Mouse (Mus musculus): ENCODE data around the gene Ctdsp2. TPM values are rescaled to one million over a fixed set of nuclear protein-coding genes. Genes with fewer than 3 reads are reported as not detected.

Gene Ctdsp2
- total RNA-seq, 2 experiments from 2014 or later, result 69.6 to 75.1 TPM

DNA sequence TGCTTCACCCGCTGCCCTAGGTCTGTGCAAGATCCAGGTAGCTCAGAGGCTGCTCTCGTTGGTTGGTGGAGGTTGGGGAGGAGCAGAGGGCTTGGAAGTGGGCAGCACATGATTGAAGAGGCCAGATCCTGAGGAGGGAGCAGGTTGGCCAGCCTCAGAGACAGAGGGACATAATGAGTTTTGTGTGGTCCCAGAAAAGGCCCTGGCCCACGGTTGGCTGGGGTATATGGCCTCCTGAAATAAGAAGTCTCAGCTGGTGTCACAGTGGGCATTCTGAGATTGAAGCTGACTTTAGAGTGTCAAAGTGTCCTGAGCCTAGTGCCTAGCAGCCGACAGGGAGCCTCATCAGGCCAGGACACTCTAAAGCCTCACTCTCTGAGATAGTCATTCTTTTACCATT is 6.6 kb downstream of the Ctdsp2 start:
- no peak for DNase-seq (ENCODE audit: low spot score in 2 of 2)
- intact Hi-C loops (cut with DNase I), result no loop called here

GRCm38 (mm10) chr10:126985579-126985978 is 7.1 kb downstream of the Ctdsp2 start:
- no peak for DNase-seq (ENCODE audit: low spot score in 2 of 2)
- intact Hi-C loops (cut with DNase I), result no loop called here

- intact Hi-C loops (cut with DNase I), result no loop called here
- DNase-seq (ENCODE audit: low spot score in 2 of 2), result peak; percentile 70 to 78
Observed at GRCm38 (mm10) chr10:126986541-126986961, 8.0 kb downstream of the Ctdsp2 start.

GRCm38 (mm10) chr10:126987183-126988118 is 8.9 kb downstream of the Ctdsp2 start:
- no peak for DNase-seq (ENCODE audit: low spot score in 2 of 2)
- intact Hi-C loops (cut with DNase I), result no loop called here

DNA sequence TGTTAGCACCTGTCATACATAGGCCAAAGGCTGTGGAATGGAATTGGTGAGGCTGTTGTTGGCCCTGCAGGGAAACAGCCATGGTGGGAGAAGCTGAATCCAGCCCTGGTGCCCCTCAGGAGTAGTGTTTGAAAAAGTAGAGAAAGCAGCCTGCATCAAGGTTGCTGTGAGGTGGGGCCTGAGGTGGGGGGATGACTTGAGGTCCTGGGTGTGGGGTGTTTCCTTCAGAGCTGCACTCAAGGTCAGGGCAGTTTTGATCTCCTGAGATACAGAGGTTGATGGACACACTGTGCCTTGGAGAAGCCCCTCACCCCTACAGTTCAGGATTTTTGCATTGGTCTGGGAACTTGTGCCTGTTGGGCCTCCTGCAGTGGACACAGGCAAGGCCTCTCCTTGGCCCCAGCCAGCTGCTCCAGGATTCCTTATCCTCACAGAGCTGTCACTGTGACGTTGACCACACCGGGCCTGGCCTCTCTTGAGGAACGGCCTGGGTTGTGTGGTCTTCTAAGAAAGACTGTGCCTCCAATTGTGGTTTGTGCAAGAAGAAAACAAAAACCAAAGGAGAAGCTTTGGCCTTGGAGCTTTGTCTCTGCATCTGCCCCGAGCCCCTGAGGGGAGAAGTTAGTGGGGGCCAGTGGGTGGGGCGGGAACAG is 10.1 kb downstream of the Ctdsp2 start:
- intact Hi-C loops (cut with DNase I), result no loop called here
- no peak for DNase-seq (ENCODE audit: low spot score in 2 of 2)

DNA sequence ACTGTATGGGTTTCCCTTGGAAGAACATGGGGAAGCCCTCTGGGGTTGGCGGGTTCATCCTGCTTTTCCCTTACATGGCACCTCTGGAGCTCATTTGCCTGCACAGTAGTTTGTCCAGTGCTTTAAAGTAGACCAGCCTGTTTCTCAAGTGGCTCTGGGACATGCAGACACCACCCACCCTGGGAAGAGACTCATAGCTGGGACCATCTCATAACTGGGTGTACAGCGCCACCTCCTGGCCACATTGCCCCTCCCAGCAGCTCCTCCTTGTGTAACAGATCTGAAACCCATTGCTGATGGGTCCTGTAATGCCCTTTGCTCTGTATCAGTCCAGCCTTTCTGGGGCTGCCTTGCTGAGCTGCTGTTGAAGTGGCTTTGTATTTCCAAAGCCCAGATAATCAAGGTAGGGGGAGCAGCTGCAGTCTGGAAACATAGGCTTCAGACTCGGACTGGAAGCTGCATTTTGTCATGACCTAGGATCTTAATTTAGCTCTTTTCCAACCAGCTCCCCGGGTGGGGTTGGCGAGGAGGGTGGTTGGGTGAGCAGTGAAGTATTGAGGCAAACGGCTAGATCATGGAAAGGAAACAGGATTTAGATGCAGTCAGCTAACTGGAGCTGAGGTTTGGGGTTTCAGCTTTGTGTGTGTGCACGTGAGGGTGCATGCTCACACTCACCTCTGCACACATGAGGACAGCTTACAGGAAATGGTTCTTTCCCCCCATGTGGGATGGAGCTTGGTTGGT is 12.0 kb downstream of the Ctdsp2 start:
- DNase-seq (ENCODE audit: low spot score in 2 of 2), result peak; percentile 87 to 92
- intact Hi-C loops (cut with DNase I), result loop anchor here (1.0 to 5.0 kb wide), 2 partner anchors 42 to 71 kb away; partner anchors contain the start of gene Tsfm

DNA sequence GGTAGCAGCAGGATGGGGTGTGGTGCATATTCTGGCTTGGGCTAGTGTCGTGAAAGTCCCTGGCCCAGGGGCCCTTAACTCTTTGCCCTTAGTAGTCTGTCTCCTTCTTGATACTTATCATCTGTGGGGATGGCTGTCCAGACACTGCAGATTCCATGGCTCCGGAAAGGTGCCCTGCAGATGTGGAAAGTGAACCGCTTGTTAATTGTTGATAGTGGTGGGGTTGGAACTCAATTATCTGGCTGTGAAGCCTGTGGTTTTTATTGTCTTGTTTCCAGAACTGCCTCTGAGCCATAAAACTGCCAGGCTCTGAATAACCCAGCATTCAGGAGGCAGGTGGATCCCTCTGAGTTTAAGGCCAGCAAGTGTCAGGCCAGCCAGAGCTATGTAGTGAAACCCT is 13.2 kb downstream of the Ctdsp2 start:
- no peak for DNase-seq (ENCODE audit: low spot score in 2 of 2)
- intact Hi-C loops (cut with DNase I), result loop anchor here (5.0 kb wide), 1 partner anchor 41 kb away; the partner anchor contains the start of gene Tsfm

- intact Hi-C loops (cut with DNase I), result loop anchor here (5.0 kb wide), 1 partner anchor 39 kb away; the partner anchor contains the start of gene Tsfm
- DNase-seq (ENCODE audit: low spot score in 2 of 2), result no peak
Observed at GRCm38 (mm10) chr10:126993621-126994020, 15.1 kb downstream of the Ctdsp2 start.

- no peak for DNase-seq (ENCODE audit: low spot score in 2 of 2)
- intact Hi-C loops (cut with DNase I), result no loop called here
Observed at GRCm38 (mm10) chr10:126997340-126998113, 19.0 kb downstream of the Ctdsp2 start.

GRCm38 (mm10) chr10:127000529-127000928 is 22.0 kb downstream of the Ctdsp2 start, which contains the start of gene Avil:
Gene Avil, plus strand, starts transcription at chr10:127000709.
- intact Hi-C loops (cut with DNase I), result no loop called here
- no peak for DNase-seq (ENCODE audit: low spot score in 2 of 2)

- DNase-seq (ENCODE audit: low spot score in 2 of 2), result no peak
- intact Hi-C loops (cut with DNase I), result no loop called here
Observed at GRCm38 (mm10) chr10:127001297-127001696, 22.8 kb downstream of the Ctdsp2 start.

DNA sequence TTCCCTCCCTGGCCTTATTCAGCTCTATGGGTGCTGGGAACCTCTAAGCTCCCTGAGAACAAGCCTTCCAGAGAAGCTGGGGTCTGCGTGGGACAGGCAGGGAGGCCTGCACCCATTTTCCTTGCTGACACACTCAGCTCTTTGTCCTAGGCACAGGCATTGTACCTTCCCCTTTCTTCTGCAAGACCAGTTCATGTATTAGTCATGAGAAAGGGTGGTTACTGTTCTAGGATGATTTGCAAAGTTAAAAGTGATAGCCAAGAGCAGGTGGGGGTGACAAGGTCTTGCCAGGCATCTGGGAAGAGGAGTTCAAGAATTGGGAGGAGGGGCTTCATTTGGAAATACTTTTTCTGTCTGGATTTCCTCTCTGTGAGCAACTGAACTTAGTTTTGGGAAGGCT is 23.5 kb downstream of the Ctdsp2 start:
- no peak for DNase-seq (ENCODE audit: low spot score in 2 of 2)
- intact Hi-C loops (cut with DNase I), result no loop called here

GRCm38 (mm10) chr10:127002765-127003164 is 24.2 kb downstream of the Ctdsp2 start:
- DNase-seq (ENCODE audit: low spot score in 2 of 2), result no peak
- intact Hi-C loops (cut with DNase I), result no loop called here

DNA sequence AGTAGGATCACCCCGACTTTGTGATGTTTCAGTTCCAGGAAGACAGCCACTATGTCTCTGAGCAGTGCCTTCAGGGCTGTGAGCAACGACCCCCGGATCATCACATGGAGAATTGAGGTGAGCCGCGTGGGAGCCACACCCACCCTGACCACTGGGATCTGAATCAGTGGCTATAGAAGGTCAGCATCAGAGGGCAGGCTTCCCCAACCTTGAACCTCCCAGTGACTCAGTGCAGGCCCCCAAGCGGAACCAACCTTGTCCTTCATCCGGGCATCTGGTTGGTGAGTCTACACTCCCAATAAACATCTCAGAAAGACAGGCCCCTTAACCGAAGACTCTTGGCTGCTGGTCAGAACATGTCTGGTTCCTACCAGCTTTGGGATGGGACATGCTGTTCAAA is 24.8 kb downstream of the Ctdsp2 start:
- no peak for DNase-seq (ENCODE audit: low spot score in 2 of 2)
- intact Hi-C loops (cut with DNase I), result no loop called here

DNA sequence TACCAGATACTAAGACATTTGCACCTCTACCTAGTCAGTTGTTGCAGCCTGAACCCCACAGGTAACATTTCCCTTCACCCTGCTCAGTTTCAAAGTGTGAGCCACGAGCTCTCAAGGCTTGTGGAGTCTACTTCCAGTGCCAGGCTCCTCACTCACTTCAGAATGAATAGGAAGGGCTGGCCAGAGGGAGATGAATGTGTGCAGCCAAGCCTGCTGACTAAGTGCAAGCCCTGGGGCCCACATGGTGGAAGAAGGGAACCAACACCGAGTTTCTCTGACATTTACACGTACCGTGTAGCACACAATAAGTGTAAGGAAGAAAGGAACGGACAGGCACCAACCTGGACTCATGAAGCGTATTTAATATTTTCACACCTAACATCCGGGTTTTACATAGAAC is 25.3 kb downstream of the Ctdsp2 start:
- no peak for DNase-seq (ENCODE audit: low spot score in 2 of 2)
- intact Hi-C loops (cut with DNase I), result no loop called here

GRCm38 (mm10) chr10:127016488-127016887 is 38.0 kb downstream of the Ctdsp2 start:
- no peak for DNase-seq (ENCODE audit: low spot score in 2 of 2)
- intact Hi-C loops (cut with DNase I), result no loop called here

- intact Hi-C loops (cut with DNase I), result no loop called here
- no peak for DNase-seq (ENCODE audit: low spot score in 2 of 2)
Observed at GRCm38 (mm10) chr10:127017071-127017470, 38.6 kb downstream of the Ctdsp2 start.

DNA sequence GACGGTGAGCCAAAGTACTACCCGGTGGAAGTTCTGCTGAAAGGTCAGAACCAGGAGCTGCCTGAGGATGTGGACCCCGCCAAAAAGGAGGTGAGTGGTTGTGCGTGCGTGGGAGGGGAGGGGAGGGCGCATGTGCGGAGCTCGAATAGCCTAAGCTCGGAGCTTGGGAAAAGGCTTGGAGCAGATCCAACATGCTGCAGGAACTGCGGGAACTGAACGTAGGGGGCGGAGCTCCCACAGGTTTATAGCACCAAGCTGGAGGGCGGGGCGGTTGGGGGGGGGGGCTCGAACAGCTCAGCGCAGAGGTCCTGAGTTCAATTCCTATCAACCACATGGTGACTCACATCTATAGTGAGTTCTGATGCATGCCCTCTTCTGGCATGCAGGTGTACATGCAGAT is 39.9 kb downstream of the Ctdsp2 start:
- intact Hi-C loops (cut with DNase I), result no loop called here
- DNase-seq (ENCODE audit: low spot score in 2 of 2), result no peak
